Mouse (Mus musculus): ENCODE measurements around the gene Kcnn1. TPM values are rescaled to one million over a fixed set of nuclear protein-coding genes. Genes with fewer than 3 reads are reported as not detected.
A peak's percentile ranks its signal among the peaks of the same experiment; 100 is the strongest.

Kcnn1 gene
- total and polyA plus RNA-seq, 3 experiments: 12.6 to 21.5 (median 14.7) TPM

GRCm38 (mm10) chr8:70808955-70809701 lies 53.9 kb downstream of the Kcnn1 start:
- no peak overlapping the region for H3K27ac ChIP-seq
- TF ChIP-seq EP300 (IDR thresholded peaks at IDR 0.05; ENCODE audit: insufficient read depth, low read depth, low read length) (no peak), POLR2A (IDR thresholded peaks at IDR 0.05; ENCODE audit: insufficient read depth, low read depth, low read length) (no peak), CTCF (IDR thresholded peaks at IDR 0.05) (no peak)
- no peaks in the 10 kb centered on the region for H3K27me3 ChIP-seq (ENCODE audit: control insufficient read depth, insufficient read depth, low read length)
- no peaks in the 10 kb centered on the region for H3K79me2 ChIP-seq (replicated peaks; ENCODE audit: control insufficient read depth, insufficient read depth, low read length)
- H3K4me1 ChIP-seq (ENCODE audit: control insufficient read depth, insufficient read depth, low read length): no peaks in the 10 kb centered on the region
- no peak overlapping the region for H3K9ac ChIP-seq (ENCODE audit: low read depth, low read length)
- intact Hi-C loops (cut with DNase I): no loop called here
- 79% methylated on average over 8 of the region's 8 CpGs for WGBS
- no peak for DNase-seq
- H3K4me3 ChIP-seq: no peak overlapping the region
- no peaks in the 10 kb centered on the region for H3K36me3 ChIP-seq (ENCODE audit: control insufficient read depth, insufficient read depth, low read length)

DNA sequence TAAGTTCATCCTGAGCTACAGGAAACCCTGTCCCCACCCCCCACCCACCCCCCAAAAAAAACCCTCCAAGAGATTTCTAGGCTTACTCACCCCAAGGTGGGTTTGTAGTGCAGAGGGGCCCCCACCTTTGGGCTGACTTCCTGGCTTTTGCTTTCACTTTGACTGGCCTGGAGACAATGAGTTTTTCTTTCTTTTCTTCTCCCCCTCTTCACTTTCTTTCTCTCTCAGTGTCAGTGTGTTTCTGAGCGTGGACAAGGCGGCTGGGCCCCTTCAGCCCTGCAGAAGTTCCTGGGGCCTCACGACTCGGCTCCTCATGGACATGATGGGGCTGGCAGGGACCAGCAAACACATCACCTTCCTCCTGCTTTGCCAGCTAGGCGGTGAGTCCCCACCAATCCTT lies 54.8 kb downstream of the Kcnn1 start, which contains the start of gene Il12rb1:
Gene Il12rb1, plus strand, starts transcription at position 211 of the 400 bp plus-strand sequence.
- Histone ChIP-seq H3K4me3 (no peak within 1 kb of the TSS), H3K27me3 (ENCODE audit: control insufficient read depth, insufficient read depth, low read length) (no peaks in the 10 kb centered on the region)
- no peak for DNase-seq

DNA sequence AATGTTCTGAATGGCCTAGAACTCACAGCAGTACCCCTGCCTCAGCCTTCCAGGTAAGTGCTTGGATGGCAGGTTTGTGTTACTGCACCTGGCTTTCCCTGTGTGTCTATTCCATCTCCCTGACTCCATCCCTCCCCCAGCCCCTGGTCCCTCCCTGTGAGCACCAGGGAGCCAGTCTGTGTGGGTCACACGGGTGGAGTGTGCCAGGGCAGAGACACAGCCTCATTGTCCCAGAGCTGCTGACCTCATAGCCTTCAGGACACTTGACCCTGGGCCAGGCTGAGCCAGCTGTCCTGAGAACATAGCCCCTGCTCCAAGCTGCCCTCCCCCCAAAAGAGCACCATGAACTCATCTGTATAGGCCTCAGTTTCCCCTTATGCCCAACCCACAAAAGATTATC lies 55.8 kb downstream of the Kcnn1 start:
- H3K9ac ChIP-seq (ENCODE audit: low read depth, low read length): no peak overlapping the region
- no peaks in the 10 kb centered on the region for H3K4me1 ChIP-seq (ENCODE audit: control insufficient read depth, insufficient read depth, low read length)
- no peaks in the 10 kb centered on the region for H3K27me3 ChIP-seq (ENCODE audit: control insufficient read depth, insufficient read depth, low read length)
- WGBS: 42% methylated on average over 1 of the region's 1 CpGs
- no peaks in the 10 kb centered on the region for H3K79me2 ChIP-seq (replicated peaks; ENCODE audit: control insufficient read depth, insufficient read depth, low read length)
- no peak for TF ChIP-seq EP300 (IDR thresholded peaks at IDR 0.05; ENCODE audit: insufficient read depth, low read depth, low read length)
- TF ChIP-seq POLR2A (IDR thresholded peaks at IDR 0.05; ENCODE audit: insufficient read depth, low read depth, low read length): no peak
- TF ChIP-seq CTCF (IDR thresholded peaks at IDR 0.05): no peak
- no peak overlapping the region for H3K4me3 ChIP-seq
- no peak for DNase-seq
- no peak overlapping the region for H3K27ac ChIP-seq
- no peaks in the 10 kb centered on the region for H3K36me3 ChIP-seq (ENCODE audit: control insufficient read depth, insufficient read depth, low read length)
- intact Hi-C loops (cut with DNase I): no loop called here

More for the DNA sequence above, 54.8 kb downstream of the Kcnn1 start, which contains the start of gene Il12rb1:
- H3K9ac ChIP-seq (ENCODE audit: low read depth, low read length): no peak within 1 kb of the TSS
- H3K27ac ChIP-seq: no peak within 1 kb of the TSS
- H3K4me1 ChIP-seq (ENCODE audit: control insufficient read depth, insufficient read depth, low read length): no peaks in the 10 kb centered on the region
- no peaks in the 10 kb centered on the region for H3K79me2 ChIP-seq (replicated peaks; ENCODE audit: control insufficient read depth, insufficient read depth, low read length)
- TF ChIP-seq EP300 (IDR thresholded peaks at IDR 0.05; ENCODE audit: insufficient read depth, low read depth, low read length): no peak
- no peak for TF ChIP-seq POLR2A (IDR thresholded peaks at IDR 0.05; ENCODE audit: insufficient read depth, low read depth, low read length)
- no peak for TF ChIP-seq CTCF (IDR thresholded peaks at IDR 0.05)
- intact Hi-C loops (cut with DNase I): no loop called here
- H3K36me3 ChIP-seq (ENCODE audit: control insufficient read depth, insufficient read depth, low read length): no peaks in the 10 kb centered on the region
- 73% methylated on average over 5 of the region's 5 CpGs for WGBS

GRCm38 (mm10) chr8:70806541-70806940 lies 56.5 kb downstream of the Kcnn1 start:
- Histone ChIP-seq H3K79me2 (replicated peaks; ENCODE audit: control insufficient read depth, insufficient read depth, low read length) (no peaks in the 10 kb centered on the region), H3K4me3 (no peak overlapping the region), H3K27ac (no peak overlapping the region), H3K9ac (ENCODE audit: low read depth, low read length) (no peak overlapping the region; the same call in 1 of the 2 replicates), H3K27me3 (ENCODE audit: control insufficient read depth, insufficient read depth, low read length) (no peaks in the 10 kb centered on the region), H3K4me1 (ENCODE audit: control insufficient read depth, insufficient read depth, low read length) (no peaks in the 10 kb centered on the region), H3K36me3 (ENCODE audit: control insufficient read depth, insufficient read depth, low read length) (no peaks in the 10 kb centered on the region)
- no peak for TF ChIP-seq POLR2A (IDR thresholded peaks at IDR 0.05; ENCODE audit: insufficient read depth, low read depth, low read length)
- TF ChIP-seq EP300 (IDR thresholded peaks at IDR 0.05; ENCODE audit: insufficient read depth, low read depth, low read length): no peak
- TF ChIP-seq CTCF (IDR thresholded peaks at IDR 0.05): no peak
- 63% methylated on average over 4 of the region's 4 CpGs for WGBS
- intact Hi-C loops (cut with DNase I): no loop called here
- peak in 1 of 2 experiments; percentile 75 for DNase-seq

GRCm38 (mm10) chr8:70804481-70805206 lies 58.4 kb downstream of the Kcnn1 start, which contains the start of gene Mast3:
TSS of gene Mast3 (minus strand) at chr8:70805054.
- no peaks in the 10 kb centered on the region for H3K27me3 ChIP-seq (ENCODE audit: control insufficient read depth, insufficient read depth, low read length)

More at GRCm38 (mm10) chr8:70804481-70805206, 58.4 kb downstream of the Kcnn1 start, which contains the start of gene Mast3:
- peak; percentile 89 to 91 for DNase-seq
- Histone ChIP-seq H3K27ac (peak within 1 kb of the TSS; percentile 26; the same call in 1 of the 2 replicates), H3K36me3 (ENCODE audit: control insufficient read depth, insufficient read depth, low read length) (no peaks in the 10 kb centered on the region), H3K4me1 (ENCODE audit: control insufficient read depth, insufficient read depth, low read length) (no peaks in the 10 kb centered on the region), H3K79me2 (replicated peaks; ENCODE audit: control insufficient read depth, insufficient read depth, low read length) (no peaks in the 10 kb centered on the region), H3K9ac (ENCODE audit: low read depth, low read length) (peak within 1 kb of the TSS; percentile 18; the same call in 1 of the 2 replicates), H3K4me3 (peak within 1 kb of the TSS; percentile 60)
- 1% methylated on average over 45 of the region's 45 CpGs for WGBS
- peak; percentile 64; the same call in 1 of the 2 replicates for TF ChIP-seq POLR2A (IDR thresholded peaks at IDR 0.05; ENCODE audit: insufficient read depth, low read depth, low read length)
- no peak for TF ChIP-seq CTCF (IDR thresholded peaks at IDR 0.05)
- intact Hi-C loops (cut with DNase I): loop anchor here (1.0 kb wide), 1 partner anchor 12 kb away; no protein-coding TSS in a partner anchor
